Mouse (Mus musculus) cerebellum, adult 2 months (tissue): ENCODE results near the gene Chd6.

Experiments used
- CTCF ChIP-seq: fragments of 200-500 bp; IDR thresholded peaks from 2 replicates; pipeline ENCODE4 v1.5.1; 2011; ENCODE audit warnings: low read depth, mild to moderate bottlenecking, control low read depth, low read length, moderate library complexity, borderline replicate concordance; ENCODE audit not compliant: insufficient read depth
- POLR2A ChIP-seq: fragments of 200-500 bp; IDR thresholded peaks from 2 replicates; pipeline ENCODE4 v1.6.1; 2011; ENCODE audit warnings: low read length, control low read depth, borderline replicate concordance; ENCODE audit not compliant: insufficient read depth

DNA sequence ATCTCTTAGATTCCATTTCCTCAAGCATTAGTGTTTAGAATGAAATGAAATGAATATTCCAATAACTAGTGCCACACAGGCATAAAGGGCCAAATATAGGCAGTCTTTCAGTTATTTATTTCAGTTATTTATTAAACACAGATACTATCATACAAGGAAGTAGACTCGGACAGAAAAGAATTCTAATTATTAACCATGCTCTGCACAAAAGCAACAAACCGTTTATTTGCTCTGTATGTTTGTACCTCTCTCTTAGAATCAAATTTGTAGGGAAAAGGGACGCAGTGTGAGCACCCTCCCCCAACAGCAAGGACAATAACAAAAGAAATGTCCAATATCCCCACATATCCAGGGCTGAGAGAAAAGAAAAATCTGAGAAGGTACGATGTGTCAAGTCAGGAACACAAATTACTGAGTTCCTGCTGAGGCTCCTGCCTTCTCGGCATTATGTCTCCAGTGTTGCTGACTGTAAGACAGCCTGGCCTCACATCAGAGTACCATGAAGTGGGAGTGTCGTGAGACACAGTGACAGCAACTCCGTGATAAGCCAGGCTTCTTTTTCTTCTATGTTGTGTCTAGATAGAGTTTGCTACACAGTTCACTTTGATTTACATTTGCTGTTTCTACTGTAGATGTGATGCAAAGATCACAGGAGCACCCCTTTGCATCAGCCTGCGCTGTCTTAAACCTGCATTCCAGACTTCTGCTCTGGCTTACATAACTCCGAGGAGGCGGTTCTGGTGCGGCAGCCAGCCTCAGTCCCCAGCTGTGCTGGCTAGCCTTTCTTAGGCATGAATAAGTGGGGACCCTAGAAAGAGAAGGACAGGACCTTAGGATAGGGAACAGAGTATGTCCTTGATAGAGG, 30.0 kb upstream of the Chd6 start:
- TF ChIP-seq POLR2A: no peak
- no peak for TF ChIP-seq CTCF
